Mouse (Mus musculus): ENCODE results near the gene Prrg4. TPM values are rescaled to one million over a fixed set of nuclear protein-coding genes. Genes with fewer than 3 reads are reported as not detected.

Prrg4 gene
- total RNA-seq (2023): under 1 TPM; 0.61 to 0.76 TPM

DNA sequence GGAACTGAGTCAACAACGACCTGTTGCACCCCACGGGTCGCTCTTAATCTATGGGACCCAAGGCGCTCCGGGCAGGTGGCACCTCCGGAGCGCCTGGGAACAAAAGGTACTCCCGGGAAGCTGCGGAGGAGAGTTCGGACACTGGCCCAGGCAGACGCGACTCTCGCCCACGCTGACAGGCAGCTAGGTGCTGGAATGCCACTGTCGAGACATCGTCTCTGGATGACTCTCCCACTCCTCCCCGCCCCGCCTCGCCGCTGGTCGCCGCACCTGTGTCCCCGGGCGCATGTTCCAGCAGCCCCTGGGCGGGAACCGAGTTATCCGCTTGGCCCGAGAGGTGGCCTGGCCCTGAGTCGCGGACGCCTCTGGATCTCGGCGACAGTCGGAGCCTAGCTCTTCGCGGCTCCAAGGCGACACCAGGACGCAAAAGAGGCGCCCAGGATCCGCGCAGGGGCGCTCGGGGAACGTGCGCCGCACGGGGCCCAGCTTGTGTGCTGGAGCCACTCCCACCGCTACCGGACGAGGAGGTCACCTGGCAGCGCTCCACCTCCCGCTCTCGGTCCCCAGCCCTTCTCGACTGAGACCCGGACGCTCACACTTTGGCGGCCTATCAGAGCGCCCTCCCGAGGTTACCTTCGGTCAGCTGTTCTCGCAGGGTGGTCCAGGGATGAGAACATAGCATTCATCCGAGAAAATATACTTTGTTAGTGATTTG, at the start of gene Prrg4:
Prrg4 (minus strand) TSS at position 601 of the 715 bp plus-strand sequence.

DNA sequence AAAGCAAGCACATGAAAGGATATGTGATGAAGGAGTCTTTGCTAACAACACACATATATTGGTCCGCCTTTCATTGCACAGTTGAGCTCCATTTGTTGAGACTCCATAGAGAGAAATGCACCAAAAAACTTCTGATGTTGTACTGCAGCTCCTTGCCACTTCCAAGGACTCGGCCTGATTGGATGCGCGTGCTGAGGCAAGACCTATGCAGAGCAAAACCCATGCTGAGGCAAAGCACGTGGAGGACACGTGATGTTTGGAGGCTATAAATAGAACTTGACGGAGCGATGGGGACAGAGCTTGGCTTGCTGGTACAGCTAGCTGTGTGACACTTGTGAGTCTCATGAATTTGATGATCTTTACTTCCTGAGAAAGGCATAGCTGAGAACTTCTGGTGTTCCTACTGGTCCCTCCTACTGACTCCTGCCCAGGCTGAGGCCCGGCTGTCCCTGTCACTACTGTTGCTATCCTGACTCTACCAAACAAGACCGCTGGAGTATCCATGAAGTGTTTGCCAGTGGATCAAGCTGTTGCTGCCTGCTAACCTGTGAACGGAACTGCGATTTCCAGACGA, 17.7 kb upstream of the Prrg4 start, which contains the start of gene Ccdc73:
Ccdc73 (plus strand) TSS at position 524 of the 574 bp plus-strand sequence.

DNA sequence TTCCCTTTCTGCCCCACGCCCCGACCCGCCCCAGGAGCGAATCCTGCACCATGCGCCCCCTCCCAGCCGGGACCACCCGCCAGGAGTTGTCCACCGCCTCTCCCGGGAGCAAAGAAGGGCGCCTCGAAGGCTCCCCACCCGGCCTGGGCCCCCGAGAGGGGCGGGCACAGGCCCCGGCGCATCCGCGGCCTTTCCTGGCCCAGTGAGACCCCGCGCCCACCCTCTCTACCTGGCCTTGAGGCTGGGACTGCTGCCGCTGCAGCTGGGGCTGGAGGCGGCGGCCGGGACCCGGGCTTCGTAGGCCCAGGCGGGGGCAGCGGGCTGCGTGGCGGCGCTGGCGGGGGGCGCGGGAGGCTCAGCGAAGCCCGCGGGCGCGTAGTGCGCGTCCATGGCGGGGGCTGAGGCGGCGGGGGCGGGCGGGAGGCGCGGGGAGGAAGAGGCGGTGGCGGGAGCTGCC, 33.3 kb downstream of the Prrg4 start, which contains the start of gene Qser1:
Qser1 (minus strand) TSS at position 390 of the 457 bp plus-strand sequence.

Other genes with a start within 250 kb of the Prrg4 start
- 10 to 100 TPM; 11.7 to 13.2 TPM for gene Tcp11l1, start 137.7 kb downstream of the Prrg4 start, total RNA-seq (2023)
- not detected for gene Pin1rt1, start 133.5 kb downstream of the Prrg4 start, total RNA-seq (2023)
- 1 to 10 TPM; 7.9 to 9.4 TPM for gene Depdc7, start 107.0 kb downstream of the Prrg4 start, total RNA-seq (2023)
- gene Qser1, start 33.1 kb downstream of the Prrg4 start, total RNA-seq (2023): 10 to 100 TPM; 12.7 to 13.6 TPM
- gene Ccdc73, start 17.9 kb upstream of the Prrg4 start, total RNA-seq (2023): not detected
- 100 to 1,000 TPM; 102 to 113 TPM for gene Eif3m, start 167.2 kb upstream of the Prrg4 start, total RNA-seq (2023)
- not detected for gene Gm11060, start 242.1 kb upstream of the Prrg4 start, total RNA-seq (2023)